Mouse (Mus musculus) splenic B cell, adult 2 months (primary cell): ENCODE measurements around the gene Slc43a3.

Experiments used
- DNase-seq: peaks from one replicate; pipeline ENCODE4 v3.0.0-alpha.2; 2011; ENCODE audit warnings: low read depth, low spot score
- H3K27me3 ChIP-seq: 2 replicates; pipeline ENCODE4 v1.6.1; 2012; ENCODE audit warnings: mild to moderate bottlenecking, low read length, moderate library complexity, mixed read lengths; ENCODE audit not compliant: control insufficient read depth, poor library complexity, insufficient read depth, severe bottlenecking
- H3K36me3 ChIP-seq: 2 replicates; pipeline ENCODE4 v1.6.1; 2012; ENCODE audit warnings: mild to moderate bottlenecking, low read length, moderate library complexity, mixed read lengths; ENCODE audit not compliant: control insufficient read depth, poor library complexity, insufficient read depth, severe bottlenecking

The Slc43a3 gene

DNA sequence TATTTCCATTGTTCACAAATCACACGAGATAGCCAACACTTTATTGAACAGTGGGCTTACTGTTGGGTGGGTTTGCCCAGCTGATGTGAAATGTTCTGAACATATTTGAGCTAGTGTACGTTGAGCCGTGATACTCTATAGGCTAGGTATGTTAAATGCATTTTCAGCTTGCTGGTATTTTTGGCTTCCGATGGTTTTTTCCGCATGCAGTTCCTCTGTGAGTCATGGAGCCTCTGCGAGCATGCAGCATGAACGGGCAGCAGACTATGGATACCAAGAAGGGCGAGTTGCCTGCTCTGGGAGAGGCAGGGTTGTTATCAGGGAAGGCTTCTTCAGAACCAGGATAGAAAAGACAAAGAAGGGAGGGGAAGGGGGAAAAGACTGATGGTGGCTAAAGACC lies 14.6 kb downstream of the Slc43a3 start:
- DNase-seq: no peak
- Histone ChIP-seq H3K36me3 (no peaks in the 10 kb centered on the region), H3K27me3 (no peaks in the 10 kb centered on the region)

DNA sequence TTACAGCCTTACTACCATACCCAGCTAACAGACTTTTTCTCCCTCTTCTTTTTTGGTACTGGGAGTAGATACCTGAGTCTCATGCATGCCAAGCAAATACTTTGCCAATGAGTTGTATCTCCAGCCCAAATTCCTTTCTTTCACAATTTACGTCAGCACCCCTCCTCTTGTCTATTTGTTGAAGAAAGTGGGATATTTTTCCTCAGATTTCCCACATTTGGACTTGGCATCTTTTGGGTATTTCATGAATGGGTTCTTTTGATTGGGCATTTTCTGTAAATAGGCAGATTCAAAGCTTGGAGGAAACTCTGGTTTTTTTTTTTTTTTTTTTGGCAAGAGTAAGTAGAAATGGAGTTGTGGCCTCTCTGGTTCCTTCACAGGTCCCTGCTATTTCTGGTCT lies 15.9 kb downstream of the Slc43a3 start:
- no peak for DNase-seq
- H3K27me3 ChIP-seq: no peaks in the 10 kb centered on the region
- H3K36me3 ChIP-seq: no peaks in the 10 kb centered on the region

DNA sequence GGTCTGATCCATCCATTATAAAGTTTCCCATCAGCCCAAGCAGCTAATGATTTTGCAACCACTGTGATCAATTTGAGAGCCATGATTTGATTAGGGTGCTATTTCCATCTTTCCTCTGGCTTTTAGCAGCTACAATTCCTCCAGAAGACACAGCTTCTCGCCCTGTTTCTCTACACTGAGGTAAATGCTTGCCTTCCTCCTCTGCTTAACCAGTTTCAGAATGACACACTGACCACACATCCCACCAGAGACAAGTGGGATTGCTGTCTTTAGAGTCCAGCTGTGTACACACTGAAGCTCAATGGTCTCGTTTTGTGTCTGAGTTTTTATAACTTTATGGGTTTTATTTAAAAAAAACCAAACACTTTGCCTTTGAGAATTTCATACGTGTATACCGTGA lies 16.3 kb downstream of the Slc43a3 start:
- H3K36me3 ChIP-seq: no peaks in the 10 kb centered on the region
- no peaks in the 10 kb centered on the region for H3K27me3 ChIP-seq
- DNase-seq: no peak

DNA sequence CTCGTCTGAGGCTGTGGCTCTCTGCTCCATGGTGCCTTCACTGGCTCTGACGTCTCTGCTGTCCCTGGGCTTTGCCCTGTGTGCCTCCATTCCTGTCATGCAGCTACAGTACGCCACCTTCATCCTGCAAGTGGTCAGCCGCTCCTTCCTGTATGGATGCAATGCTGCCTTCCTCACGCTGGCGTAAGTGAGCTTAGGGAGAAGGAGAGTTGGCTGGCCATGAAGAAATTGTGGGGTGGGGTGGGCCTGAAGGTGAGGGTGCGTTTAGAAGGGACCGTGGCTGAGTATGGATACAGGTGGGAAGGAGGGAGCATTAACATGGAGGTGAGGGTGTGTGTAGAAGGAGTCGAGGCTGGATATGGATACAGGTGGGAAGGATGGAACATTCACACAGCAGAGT lies 19.1 kb downstream of the Slc43a3 start:
- Histone ChIP-seq H3K27me3 (no peaks in the 10 kb centered on the region), H3K36me3 (no peaks in the 10 kb centered on the region)
- DNase-seq: no peak

DNA sequence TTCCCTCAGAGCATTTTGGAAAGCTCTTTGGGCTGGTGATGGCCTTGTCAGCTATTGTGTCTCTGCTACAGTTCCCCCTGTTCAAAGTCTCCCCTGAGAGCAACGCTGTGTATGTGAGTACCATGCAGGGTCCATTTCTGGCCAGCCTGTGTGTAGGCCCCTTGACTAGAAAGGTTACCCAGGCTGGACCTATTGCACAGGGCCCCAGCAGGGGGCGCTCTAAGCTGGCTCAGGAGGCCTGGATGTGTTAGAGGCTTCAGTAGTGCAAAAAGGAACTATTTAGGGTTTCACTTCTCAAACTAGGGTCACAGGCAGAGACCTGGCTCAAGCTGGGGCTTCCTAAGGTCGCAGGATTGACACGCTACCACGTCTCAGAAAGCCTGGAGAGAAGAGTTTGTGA lies 19.9 kb downstream of the Slc43a3 start:
- DNase-seq: peak; percentile 92
- no peaks in the 10 kb centered on the region for H3K27me3 ChIP-seq
- no peaks in the 10 kb centered on the region for H3K36me3 ChIP-seq

DNA sequence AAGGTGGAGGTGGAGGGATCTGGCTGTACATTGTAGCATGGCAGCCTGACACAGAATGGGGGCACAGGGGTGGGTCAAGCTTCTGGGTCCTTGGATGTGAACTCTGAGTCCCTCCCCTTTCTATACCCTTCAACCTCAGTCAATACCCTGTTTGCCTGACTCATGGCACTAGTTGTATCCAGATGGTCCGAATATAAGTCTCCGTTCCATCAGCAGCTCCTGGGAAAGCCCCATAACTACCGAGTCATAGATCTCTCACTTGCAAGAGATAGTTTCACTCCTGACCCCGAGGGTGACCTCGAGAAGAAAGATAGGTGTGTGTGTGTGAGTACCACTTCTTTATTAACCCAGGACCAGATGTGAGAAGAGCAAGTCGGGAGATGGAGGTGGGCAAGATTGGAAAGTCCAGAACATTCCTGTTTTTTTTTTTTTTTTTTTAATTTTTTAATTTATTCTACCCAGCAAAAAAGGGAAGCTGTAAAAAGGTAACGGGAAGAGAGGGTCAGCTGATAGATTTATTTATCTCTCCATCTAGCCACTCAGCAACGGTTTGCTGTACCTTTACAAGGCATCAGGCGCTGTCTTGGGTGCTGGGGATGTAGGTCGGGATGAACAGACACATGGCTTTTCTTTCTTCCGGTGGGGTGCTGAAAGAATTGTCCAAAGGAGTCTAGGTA lies 22.3 kb downstream of the Slc43a3 start:
- H3K36me3 ChIP-seq: no peaks in the 10 kb centered on the region
- DNase-seq: no peak
- no peaks in the 10 kb centered on the region for H3K27me3 ChIP-seq

DNA sequence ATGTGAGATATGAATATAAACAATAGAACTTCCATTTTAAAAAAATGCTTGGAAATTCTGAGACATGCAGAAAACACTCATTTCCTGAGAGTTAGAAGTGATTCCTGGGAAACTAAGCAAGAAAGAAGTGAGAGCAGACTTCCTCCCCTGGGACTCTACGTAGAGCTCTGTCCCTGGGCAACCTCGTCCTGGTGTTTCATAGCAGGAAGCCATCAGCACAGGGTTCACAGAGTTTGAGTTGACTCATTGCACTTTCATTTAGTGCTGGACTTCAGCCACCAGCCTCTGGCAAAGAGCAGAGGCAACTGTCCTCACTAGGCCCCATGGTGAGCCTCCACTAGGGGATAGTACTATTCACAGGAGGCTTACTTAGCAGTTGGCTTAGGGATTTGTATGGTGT lies 24.9 kb downstream of the Slc43a3 start:
- no peaks in the 10 kb centered on the region for H3K27me3 ChIP-seq
- no peaks in the 10 kb centered on the region for H3K36me3 ChIP-seq
- DNase-seq: peak; percentile 40

DNA sequence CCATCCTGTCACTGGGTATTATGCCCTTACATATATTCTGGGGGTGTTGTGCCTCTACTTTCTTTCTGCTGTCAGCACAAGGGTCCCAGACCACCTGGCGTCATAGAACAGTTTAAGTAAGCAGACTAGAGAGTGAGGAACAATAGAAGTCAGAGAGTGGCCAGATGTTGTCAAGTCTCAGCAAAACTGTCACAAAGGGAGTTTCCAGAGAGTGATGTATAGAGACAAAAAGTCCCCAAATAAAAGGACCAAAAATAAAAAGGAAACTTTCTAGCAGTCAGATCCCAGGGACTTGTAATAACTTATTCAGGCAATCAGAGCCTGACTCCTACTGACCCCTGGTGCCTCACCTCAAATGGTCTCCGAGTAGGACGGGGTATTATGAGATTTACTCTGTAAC lies 25.5 kb downstream of the Slc43a3 start:
- Histone ChIP-seq H3K36me3 (no peaks in the 10 kb centered on the region), H3K27me3 (no peaks in the 10 kb centered on the region)
- peak; percentile 40 for DNase-seq

DNA sequence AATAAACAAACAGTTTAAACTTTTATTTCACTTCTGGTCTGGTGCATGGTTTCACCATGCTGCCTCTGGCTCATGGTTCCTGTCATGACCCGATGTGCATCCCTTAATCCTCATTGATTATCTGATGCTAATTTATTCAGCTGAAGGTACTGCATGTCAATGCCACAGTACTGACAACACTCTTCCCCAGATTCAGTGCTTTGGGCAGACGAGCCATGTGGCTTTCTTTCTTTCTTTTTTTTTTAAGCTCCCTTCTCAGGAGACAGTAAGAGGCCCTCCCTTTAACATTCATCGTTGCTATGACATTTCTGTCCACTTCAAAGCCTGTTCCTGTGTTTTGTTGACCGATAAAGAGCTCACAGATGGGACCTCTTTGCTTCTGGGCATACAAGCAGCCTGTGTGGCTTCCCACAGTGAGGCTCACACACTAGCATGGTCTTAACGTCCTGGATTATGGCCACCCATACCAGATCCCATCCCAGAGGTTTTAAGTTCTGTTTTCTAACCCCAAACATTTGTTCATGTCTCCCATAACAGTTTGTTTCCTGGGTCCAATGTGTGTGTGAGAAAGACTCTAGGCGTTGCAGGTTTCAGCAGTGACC lies 26.6 kb downstream of the Slc43a3 start:
- Histone ChIP-seq H3K27me3 (no peaks in the 10 kb centered on the region), H3K36me3 (no peaks in the 10 kb centered on the region)
- DNase-seq: no peak

DNA sequence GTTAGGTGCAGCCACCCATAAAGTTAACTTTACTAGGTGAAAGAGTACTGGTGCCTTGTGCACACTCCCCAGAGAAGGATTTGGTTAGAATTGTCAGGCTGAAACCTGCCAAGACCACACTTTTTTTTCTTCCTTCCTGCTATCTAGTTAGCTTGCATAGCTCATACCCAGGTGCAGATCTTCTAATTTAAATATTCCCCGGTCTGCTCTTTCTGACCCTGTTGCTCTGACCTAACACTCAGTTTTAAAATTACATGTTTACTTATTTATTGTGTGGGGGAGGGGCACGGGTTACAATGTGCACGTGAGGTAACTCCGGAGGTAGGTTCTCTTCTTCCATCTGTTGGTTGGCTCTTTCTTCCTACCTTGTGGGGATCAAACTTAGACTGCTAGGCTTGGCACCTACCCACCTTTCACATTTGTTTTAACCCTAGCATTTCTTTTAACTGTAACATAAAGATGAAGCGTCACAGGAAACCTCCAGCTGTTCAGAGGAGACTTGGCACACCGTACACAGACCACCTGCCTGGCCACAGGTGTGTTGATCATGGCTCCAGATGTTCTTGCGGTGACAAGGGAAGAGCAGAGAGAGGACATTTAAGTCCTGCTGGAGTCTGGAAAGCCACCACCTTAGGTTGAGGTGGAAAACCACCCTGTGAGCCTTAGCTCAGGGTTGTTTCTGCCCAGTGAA lies 27.9 kb downstream of the Slc43a3 start:
- H3K27me3 ChIP-seq: no peaks in the 10 kb centered on the region
- DNase-seq: peak; percentile 77
- H3K36me3 ChIP-seq: no peaks in the 10 kb centered on the region

DNA sequence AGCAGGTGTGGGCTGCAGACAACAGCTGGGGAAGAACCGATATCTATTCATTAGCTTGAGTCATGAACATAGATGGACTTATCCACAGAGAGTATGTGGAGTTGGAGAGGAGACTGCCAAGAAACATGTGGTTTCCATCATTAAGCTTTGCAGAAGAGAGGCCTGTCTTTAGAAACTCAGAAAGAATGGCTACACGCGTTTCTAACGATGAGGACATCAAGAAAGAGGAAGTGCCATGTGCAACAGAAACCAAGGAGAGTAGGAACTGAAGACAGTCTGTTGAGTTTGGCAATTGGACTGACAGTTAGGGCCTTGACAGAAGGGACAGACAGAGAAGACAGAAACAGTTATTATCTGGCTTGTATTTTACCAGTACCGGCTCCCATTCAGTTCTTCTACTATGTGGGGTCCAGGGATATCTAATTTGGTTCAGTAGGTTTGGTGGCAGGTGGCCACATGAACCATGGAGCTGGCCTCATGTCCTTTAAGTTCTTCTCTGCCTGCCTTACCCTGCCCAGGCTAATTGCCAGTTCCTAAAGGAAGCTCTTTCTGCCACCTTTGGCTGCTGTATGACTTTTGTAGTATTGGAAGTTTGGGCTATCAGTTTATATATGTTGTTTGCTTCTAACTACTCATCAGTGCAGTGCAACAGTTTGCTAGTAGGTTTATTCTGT lies 31.1 kb downstream of the Slc43a3 start:
- no peaks in the 10 kb centered on the region for H3K36me3 ChIP-seq
- no peaks in the 10 kb centered on the region for H3K27me3 ChIP-seq
- DNase-seq: peak; percentile 77

DNA sequence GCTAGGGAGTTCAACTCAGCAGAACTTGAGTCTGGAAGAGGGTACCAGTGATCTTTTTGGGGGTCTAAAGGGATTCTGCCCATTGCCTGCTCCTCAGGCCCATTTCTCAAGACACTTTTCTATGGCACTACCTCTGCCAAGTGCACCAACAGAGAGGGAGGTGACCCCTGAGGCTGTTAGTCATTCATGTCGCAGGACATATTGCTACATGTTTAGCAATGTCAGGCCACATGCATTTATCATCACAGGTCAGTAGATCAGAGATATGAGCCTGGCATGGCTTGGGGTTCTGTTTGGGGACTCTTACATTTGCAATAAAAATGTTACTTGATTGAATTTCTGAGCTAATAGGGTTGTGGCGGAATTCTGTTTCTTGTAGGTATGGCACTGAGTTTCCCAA lies 39.2 kb downstream of the Slc43a3 start:
- DNase-seq: no peak
- Histone ChIP-seq H3K36me3 (no peaks in the 10 kb centered on the region), H3K27me3 (no peaks in the 10 kb centered on the region)

DNA sequence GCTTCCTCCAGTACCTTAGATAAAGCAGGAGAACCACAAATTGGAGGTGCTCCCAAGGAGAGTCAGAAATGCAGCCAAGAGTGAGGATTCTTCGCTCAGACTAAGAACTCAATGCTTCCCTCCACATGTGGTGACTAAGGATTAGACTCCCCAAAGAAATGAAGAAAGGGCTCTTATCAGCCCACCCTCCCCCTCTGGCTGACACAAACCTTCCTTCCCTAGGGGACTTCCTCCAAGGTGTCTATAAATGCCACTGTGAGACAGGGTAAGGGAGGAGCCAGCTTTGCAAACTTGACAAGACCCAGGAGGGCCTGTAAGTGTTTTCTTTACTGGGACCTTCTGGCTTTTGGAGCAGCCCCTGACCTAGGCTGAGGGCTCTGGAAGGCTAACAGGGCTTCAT lies 43.8 kb downstream of the Slc43a3 start, which contains the start of gene Prg2:
TSS of gene Prg2 (plus strand) at position 274 of the 400 bp plus-strand sequence.
- DNase-seq: no peak
- H3K36me3 ChIP-seq: no peaks in the 10 kb centered on the region
- no peaks in the 10 kb centered on the region for H3K27me3 ChIP-seq

DNA sequence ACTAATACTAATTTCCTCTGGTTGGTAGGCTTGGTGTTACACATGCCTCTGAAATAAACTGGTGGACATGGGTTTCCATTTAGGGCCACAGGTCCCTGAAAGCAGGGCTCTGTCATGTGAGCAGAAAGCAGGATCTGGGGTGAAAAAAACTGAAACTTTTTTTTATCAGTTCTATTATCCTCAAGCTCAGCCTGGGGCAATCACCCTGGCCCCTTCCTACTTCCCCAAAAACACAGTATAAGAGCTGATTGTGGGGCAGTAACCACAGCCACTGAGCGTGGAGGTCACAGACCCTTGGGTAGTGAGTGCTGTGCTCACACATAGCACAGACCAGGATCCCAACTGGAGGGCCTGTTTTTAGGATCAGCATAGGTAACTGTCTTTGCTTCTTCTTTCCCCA lies 51.6 kb downstream of the Slc43a3 start, which contains the start of gene Prg3:
TSS of gene Prg3 (plus strand) at position 286 of the 400 bp plus-strand sequence.
- Histone ChIP-seq H3K36me3 (no peaks in the 10 kb centered on the region), H3K27me3 (no peaks in the 10 kb centered on the region)
- peak; percentile 55 for DNase-seq

DNA sequence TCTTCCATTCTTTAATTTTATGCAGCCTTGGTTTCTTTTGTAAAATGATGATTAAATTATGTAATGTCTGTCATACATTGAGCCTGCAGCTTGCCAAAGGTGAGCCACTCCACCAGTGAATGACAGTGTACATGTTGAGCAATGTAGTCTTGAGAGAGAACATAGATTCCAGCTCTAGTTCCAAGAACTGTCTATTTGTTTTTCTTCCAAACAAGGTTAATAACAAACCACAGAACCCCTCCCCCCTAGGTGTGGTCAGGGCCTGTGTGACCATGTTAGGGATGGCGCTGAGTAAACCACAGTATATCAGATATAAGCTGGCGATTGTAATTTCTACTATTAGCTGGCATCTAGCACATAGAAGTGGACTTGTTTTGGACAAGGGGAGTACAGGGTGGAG lies 60.0 kb downstream of the Slc43a3 start:
- Histone ChIP-seq H3K36me3 (no peaks in the 10 kb centered on the region), H3K27me3 (no peaks in the 10 kb centered on the region)
- no peak for DNase-seq
